Mouse (Mus musculus): ENCODE results near the gene Pbx1. TPM values are rescaled to one million over a fixed set of nuclear protein-coding genes. Genes with fewer than 3 reads are reported as not detected.

Pbx1 gene
- total and polyA plus RNA-seq, 2 experiments from 2014 or later, result 17.1 to 31.3 TPM

DNA sequence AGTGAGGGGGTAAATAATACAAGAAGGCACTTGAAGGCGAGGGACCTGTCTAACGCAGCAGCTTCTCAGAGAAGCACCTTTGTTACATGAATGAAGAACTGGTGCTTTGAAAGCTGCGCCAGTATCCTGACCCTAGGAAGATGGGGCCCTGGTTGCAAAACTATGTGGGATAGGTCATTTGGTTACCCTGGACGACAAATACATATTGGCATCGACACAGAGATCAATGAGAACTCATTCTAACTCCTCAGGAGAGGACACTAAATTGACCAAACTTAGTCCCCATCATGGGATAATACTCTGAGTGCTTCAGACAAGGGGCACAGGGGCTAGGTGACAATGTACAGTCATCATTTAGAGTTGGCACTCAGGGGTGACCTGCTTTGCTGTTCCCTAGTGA, 264.3 kb downstream of the Pbx1 start:
- ATAC-seq (ENCODE audit: insufficient read depth, low read depth) (no peak), DNase-seq (ENCODE audit: low spot score) (no peak)
- H3K4me3 ChIP-seq (ENCODE audit: low read depth, low read length), result no peak overlapping the region
- no peaks in the 10 kb centered on the region for H3K36me3 ChIP-seq (replicated peaks; ENCODE audit: control insufficient read depth, insufficient read depth, low read length)
- H3K4me2 ChIP-seq (ENCODE audit: low read depth, low read length), result no peak overlapping the region
- 94% methylated on average over 5 of the region's 5 CpGs for WGBS
- peaks cover 40% of the 10 kb centered on the region for H3K4me1 ChIP-seq (ENCODE audit: control insufficient read depth, insufficient read depth)
- H3K27ac ChIP-seq (ENCODE audit: low read depth), result 0 out of 2 replicates have a peak overlapping the region, but pooled peaks have one; percentile 25
- no peak for TF ChIP-seq EP300 (IDR thresholded peaks at IDR 0.05; ENCODE audit: low read depth)
- TF ChIP-seq CTCF (IDR thresholded peaks at IDR 0.05; ENCODE audit: low read depth), result no peak
- H3K9me3 ChIP-seq (replicated peaks; ENCODE audit: control insufficient read depth, low read length), result no peaks in the 10 kb centered on the region
- no peaks in the 10 kb centered on the region for H3K27me3 ChIP-seq (ENCODE audit: control insufficient read depth, insufficient read depth, low read length)
- no peak overlapping the region for H3K9ac ChIP-seq (replicated peaks; ENCODE audit: low read depth, low read length)

DNA sequence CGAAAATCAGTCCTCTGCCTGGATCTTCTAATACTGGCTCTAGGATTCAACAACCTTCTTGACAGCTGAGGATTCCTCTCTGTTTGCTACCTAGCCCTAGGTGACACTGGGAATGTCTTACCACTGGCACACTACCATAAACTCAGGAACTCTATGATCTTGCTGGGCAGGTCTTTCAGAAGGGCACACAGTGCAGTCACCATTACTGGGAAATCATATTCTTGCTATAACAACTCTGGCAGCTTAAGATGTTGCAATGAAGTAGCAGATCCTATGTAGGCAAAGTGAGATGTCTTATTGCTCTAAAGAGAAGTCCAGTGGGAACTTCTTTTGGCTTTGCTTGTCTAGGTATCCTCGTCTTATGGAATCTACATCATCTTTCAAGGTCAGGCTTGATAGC, 265.2 kb downstream of the Pbx1 start:
- Histone ChIP-seq H3K27me3 (ENCODE audit: control insufficient read depth, insufficient read depth, low read length) (no peaks in the 10 kb centered on the region), H3K9me3 (replicated peaks; ENCODE audit: control insufficient read depth, low read length) (no peaks in the 10 kb centered on the region), H3K9ac (replicated peaks; ENCODE audit: low read depth, low read length) (no peak overlapping the region), H3K36me3 (replicated peaks; ENCODE audit: control insufficient read depth, insufficient read depth, low read length) (no peaks in the 10 kb centered on the region), H3K4me2 (ENCODE audit: low read depth, low read length) (no peak overlapping the region), H3K4me1 (ENCODE audit: control insufficient read depth, insufficient read depth) (peaks cover 40% of the 10 kb centered on the region), H3K27ac (ENCODE audit: low read depth) (no peak overlapping the region), H3K4me3 (ENCODE audit: low read depth, low read length) (no peak overlapping the region)
- DNase-seq (ENCODE audit: low spot score), result no peak
- 93% methylated on average over 2 of the region's 2 CpGs for WGBS
- TF ChIP-seq EP300 (IDR thresholded peaks at IDR 0.05; ENCODE audit: low read depth), result no peak
- no peak for TF ChIP-seq CTCF (IDR thresholded peaks at IDR 0.05; ENCODE audit: low read depth)
- no peak for ATAC-seq (ENCODE audit: insufficient read depth, low read depth)

DNA sequence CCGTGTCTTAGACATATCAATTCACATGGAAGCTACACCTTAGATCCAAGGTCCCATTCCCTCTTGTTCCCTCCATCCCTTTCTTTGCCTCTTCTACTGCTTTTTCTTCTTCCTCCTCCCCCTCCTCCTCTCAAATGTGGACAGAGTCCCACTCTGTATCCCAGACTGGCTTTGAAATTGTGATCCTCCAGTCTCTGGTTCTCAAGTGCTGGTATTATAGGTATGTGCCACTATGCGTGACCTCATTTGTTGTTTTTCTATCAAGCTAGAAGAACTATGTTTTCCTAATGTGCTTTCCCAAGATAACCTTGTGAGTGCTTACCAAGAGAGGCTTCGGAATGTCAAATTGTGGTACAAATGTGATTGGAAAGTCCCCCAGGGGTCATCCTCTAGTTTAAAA, 267.1 kb downstream of the Pbx1 start:
- Histone ChIP-seq H3K9me3 (replicated peaks; ENCODE audit: control insufficient read depth, low read length) (no peaks in the 10 kb centered on the region), H3K27me3 (ENCODE audit: control insufficient read depth, insufficient read depth, low read length) (no peaks in the 10 kb centered on the region), H3K4me2 (ENCODE audit: low read depth, low read length) (no peak overlapping the region), H3K4me1 (ENCODE audit: control insufficient read depth, insufficient read depth) (peaks cover 38% of the 10 kb centered on the region), H3K27ac (ENCODE audit: low read depth) (no peak overlapping the region), H3K4me3 (ENCODE audit: low read depth, low read length) (no peak overlapping the region), H3K36me3 (replicated peaks; ENCODE audit: control insufficient read depth, insufficient read depth, low read length) (no peaks in the 10 kb centered on the region), H3K9ac (replicated peaks; ENCODE audit: low read depth, low read length) (no peak overlapping the region)
- DNase-seq (ENCODE audit: low spot score), result no peak
- WGBS, result 46% methylated on average over 3 of the region's 3 CpGs
- TF ChIP-seq EP300 (IDR thresholded peaks at IDR 0.05; ENCODE audit: low read depth), result no peak
- peak; percentile 65; the same call in 1 of the 2 replicates for ATAC-seq (ENCODE audit: insufficient read depth, low read depth)

DNA sequence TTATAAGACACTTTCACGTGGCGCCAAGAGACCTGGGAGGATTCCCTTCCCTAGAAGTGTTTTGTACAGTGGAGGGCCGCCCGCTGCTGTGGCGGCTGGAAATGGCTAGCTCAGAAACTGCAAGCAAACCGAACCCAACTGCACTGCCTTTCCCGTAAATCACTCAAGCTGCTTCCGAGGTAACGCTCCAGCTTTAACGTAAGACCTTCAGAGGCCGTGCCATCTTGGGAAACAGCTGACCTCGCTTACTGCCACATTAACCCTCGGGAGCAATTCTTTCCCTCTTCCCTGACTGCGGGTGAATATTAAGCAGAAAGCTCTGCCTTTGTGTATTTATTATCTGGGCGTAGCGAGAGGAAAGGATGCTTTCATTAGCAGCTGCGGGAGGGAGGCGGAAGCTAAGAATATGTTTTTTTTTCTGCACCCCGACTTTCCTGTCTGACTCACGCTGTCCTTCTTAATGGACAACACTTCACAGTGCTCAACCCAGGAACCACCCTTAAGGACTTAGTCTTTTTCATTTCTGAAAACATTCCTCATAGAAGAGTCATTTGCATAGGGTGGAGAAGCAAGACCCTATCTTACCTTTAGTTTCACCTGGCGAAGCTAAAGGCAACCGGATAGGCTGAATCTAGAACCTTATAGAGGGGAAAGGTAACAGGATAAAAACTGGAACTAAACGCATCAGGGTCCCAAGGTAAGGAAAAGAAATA, 268.4 kb downstream of the Pbx1 start:
- WGBS, result 78% methylated on average over 23 of the region's 23 CpGs
- Histone ChIP-seq H3K4me1 (ENCODE audit: control insufficient read depth, insufficient read depth) (peaks cover 25% of the 10 kb centered on the region), H3K27me3 (ENCODE audit: control insufficient read depth, insufficient read depth, low read length) (no peaks in the 10 kb centered on the region), H3K4me3 (ENCODE audit: low read depth, low read length) (no peak overlapping the region), H3K27ac (ENCODE audit: low read depth) (no peak overlapping the region), H3K9me3 (replicated peaks; ENCODE audit: control insufficient read depth, low read length) (no peaks in the 10 kb centered on the region), H3K4me2 (ENCODE audit: low read depth, low read length) (peak overlapping the region; percentile 20; the same call in 1 of the 2 replicates), H3K9ac (replicated peaks; ENCODE audit: low read depth, low read length) (no peak overlapping the region), H3K36me3 (replicated peaks; ENCODE audit: control insufficient read depth, insufficient read depth, low read length) (no peaks in the 10 kb centered on the region)
- ATAC-seq (ENCODE audit: insufficient read depth, low read depth) (no peak), DNase-seq (ENCODE audit: low spot score) (no peak)
- no peak for TF ChIP-seq CTCF (IDR thresholded peaks at IDR 0.05; ENCODE audit: low read depth)
- no peak for TF ChIP-seq EP300 (IDR thresholded peaks at IDR 0.05; ENCODE audit: low read depth)

- Histone ChIP-seq H3K27me3 (ENCODE audit: control insufficient read depth, insufficient read depth, low read length) (no peaks in the 10 kb centered on the region), H3K4me2 (ENCODE audit: low read depth, low read length) (no peak overlapping the region), H3K4me1 (ENCODE audit: control insufficient read depth, insufficient read depth) (no peaks in the 10 kb centered on the region), H3K27ac (ENCODE audit: low read depth) (no peak overlapping the region), H3K36me3 (replicated peaks; ENCODE audit: control insufficient read depth, insufficient read depth, low read length) (no peaks in the 10 kb centered on the region), H3K4me3 (ENCODE audit: low read depth, low read length) (no peak overlapping the region), H3K9me3 (replicated peaks; ENCODE audit: control insufficient read depth, low read length) (no peaks in the 10 kb centered on the region), H3K9ac (replicated peaks; ENCODE audit: low read depth, low read length) (no peak overlapping the region)
- WGBS, result 86% methylated on average over 6 of the region's 6 CpGs
- no peak for ATAC-seq (ENCODE audit: insufficient read depth, low read depth)
- no peak for DNase-seq (ENCODE audit: low spot score)
- TF ChIP-seq CTCF (IDR thresholded peaks at IDR 0.05; ENCODE audit: low read depth) (no peak), EP300 (IDR thresholded peaks at IDR 0.05; ENCODE audit: low read depth) (no peak)
Measured at GRCm38 (mm10) chr1:168139138-168139682, 292.9 kb downstream of the Pbx1 start.

- Histone ChIP-seq H3K27me3 (ENCODE audit: control insufficient read depth, insufficient read depth, low read length) (no peaks in the 10 kb centered on the region), H3K4me1 (ENCODE audit: control insufficient read depth, insufficient read depth) (no peaks in the 10 kb centered on the region), H3K9me3 (replicated peaks; ENCODE audit: control insufficient read depth, low read length) (no peaks in the 10 kb centered on the region), H3K9ac (replicated peaks; ENCODE audit: low read depth, low read length) (no peak overlapping the region), H3K4me2 (ENCODE audit: low read depth, low read length) (no peak overlapping the region), H3K36me3 (replicated peaks; ENCODE audit: control insufficient read depth, insufficient read depth, low read length) (no peaks in the 10 kb centered on the region), H3K27ac (ENCODE audit: low read depth) (no peak overlapping the region), H3K4me3 (ENCODE audit: low read depth, low read length) (no peak overlapping the region)
- WGBS, result 82% methylated on average over 4 of the region's 4 CpGs
- ATAC-seq (ENCODE audit: insufficient read depth, low read depth), result no peak
- no peak for DNase-seq (ENCODE audit: low spot score)
- TF ChIP-seq CTCF (IDR thresholded peaks at IDR 0.05; ENCODE audit: low read depth) (no peak), EP300 (IDR thresholded peaks at IDR 0.05; ENCODE audit: low read depth) (no peak)
Measured at GRCm38 (mm10) chr1:168138669-168139068, 293.4 kb downstream of the Pbx1 start.
